Mouse (Mus musculus): ENCODE data around the gene Zfp513.

The Zfp513 gene

GRCm38 (mm10) chr5:31199893-31200292 lies 2.2 kb downstream of the Zfp513 start:
- DNase-seq (ENCODE audit: low spot score): no peak

GRCm38 (mm10) chr5:31199321-31199892 lies 2.7 kb downstream of the Zfp513 start:
- DNase-seq (ENCODE audit: low spot score): no peak

- no peak for DNase-seq (ENCODE audit: low spot score)
These were observed 3.3 kb downstream of the Zfp513 start for GRCm38 (mm10) chr5:31198616-31199320.

DNA sequence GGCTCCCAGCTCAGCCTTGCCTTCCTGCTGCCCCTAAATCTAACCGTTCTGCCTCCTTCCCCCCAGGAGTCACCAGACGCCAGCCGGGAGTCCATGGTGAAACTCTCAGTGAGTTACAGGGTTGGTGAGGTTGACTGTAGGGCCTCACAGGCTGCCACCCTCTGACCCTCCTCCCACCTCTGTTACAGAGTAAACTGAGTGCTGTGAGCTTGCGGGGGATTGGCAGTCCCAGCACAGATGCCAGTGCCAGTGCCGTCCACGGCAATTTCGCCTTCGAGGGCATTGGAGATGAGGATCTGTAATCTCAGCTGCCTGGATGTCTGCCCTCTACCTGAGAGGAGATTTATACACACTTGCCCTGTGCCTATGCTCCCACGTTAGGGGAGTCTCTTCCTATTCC lies 3.9 kb downstream of the Zfp513 start:
- no peak for DNase-seq (ENCODE audit: low spot score)

DNA sequence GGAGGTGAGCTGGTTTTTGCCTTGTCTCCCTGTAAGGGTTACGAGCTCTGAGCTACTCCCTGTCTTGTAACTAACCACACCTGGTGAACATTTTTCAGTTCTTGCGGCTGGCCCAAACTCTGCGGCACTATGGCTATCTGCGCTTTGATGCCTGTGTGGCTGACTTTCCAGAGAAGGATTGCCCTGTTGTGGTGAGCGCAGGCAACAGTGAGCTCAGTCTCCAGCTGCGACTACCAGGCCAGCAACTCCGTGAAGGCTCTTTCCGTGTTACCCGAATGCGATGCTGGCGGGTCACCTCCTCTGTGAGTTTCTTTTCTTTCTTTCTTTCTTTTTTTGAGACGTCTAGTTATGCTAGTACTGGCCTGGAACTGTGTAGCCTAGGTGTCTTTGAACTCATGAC lies 5.0 kb downstream of the Zfp513 start:
- DNase-seq (ENCODE audit: low spot score): no peak

GRCm38 (mm10) chr5:31196207-31196606 lies 5.9 kb downstream of the Zfp513 start:
- DNase-seq (ENCODE audit: low spot score): no peak

GRCm38 (mm10) chr5:31195671-31196070 lies 6.4 kb downstream of the Zfp513 start:
- no peak for DNase-seq (ENCODE audit: low spot score)

DNA sequence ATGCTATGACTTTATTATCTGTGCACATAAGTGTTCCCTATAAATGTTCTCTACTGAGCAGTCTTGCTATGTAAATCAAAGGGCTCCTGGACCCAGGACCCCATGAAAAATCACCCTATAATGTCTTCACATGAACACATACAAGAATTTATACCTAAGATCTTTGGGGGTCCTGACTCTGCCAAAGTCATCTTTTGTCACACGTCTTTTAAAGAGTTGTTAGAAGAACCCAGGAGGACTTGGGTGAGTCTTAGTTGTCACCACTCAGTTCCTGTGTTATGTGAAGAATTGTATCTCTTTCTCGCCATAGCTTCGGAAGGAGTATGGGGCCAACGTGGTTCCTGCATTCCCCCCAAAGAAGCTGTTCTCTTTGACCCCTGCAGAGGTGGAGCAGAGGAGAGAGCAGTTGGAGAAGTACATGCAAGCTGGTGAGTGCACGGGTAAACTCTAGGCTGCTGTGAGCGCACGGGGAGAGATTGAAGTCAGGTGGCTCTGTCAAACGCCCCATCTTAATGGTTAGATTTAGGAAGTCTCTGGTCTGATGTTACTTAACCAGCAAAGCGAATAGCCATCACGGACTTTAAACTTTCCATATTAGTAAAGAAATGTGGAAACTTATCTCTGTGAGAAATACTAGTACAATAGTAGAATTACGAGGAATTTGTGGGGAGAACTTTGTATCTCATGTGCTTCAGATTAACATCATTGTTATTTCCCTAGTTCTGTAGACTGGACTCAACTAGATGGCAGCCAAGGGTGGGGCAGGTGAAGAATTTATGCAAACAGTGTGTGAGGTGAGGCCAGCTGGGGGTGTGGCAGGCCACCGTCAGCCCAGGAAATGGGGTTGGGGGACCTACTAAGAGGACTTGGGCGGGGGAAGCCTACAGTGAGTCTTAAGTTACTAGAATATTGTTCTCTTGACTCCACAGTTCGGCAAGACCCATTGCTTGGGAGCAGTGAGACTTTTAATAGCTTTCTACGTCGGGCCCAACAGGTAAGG lies 7.3 kb downstream of the Zfp513 start:
- no peak for DNase-seq (ENCODE audit: low spot score)

DNA sequence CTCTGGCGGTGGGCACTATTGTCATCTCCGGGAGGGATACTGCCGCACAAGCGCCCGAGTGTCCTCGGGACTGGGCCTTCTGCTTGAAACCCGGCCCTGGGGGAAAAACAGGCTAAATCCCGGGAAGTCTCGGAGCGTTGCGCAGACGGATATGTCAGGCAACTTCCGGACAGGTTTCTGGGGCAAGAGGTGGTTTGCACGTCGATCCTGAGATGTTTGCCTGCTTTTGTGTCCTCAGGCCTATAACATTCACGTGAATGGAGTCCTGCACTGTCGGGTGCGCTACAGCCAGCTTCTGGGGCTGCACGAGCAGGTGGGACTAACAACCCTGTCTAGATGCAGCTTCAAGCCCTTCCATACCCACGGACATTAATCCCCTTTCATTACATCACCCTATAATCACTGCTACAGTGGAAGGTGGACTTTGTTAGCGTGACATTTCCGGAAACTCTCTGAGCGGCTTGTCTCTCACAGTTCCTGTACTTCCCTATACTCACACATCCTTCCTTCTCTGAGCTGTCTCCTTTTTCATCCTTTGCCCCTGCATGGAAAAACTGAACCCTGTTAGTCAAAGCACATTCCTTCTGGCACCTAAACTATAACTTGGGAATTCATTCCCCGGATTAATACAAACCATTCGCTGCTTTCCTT lies 8.3 kb downstream of the Zfp513 start:
- no peak for DNase-seq (ENCODE audit: low spot score)

DNA sequence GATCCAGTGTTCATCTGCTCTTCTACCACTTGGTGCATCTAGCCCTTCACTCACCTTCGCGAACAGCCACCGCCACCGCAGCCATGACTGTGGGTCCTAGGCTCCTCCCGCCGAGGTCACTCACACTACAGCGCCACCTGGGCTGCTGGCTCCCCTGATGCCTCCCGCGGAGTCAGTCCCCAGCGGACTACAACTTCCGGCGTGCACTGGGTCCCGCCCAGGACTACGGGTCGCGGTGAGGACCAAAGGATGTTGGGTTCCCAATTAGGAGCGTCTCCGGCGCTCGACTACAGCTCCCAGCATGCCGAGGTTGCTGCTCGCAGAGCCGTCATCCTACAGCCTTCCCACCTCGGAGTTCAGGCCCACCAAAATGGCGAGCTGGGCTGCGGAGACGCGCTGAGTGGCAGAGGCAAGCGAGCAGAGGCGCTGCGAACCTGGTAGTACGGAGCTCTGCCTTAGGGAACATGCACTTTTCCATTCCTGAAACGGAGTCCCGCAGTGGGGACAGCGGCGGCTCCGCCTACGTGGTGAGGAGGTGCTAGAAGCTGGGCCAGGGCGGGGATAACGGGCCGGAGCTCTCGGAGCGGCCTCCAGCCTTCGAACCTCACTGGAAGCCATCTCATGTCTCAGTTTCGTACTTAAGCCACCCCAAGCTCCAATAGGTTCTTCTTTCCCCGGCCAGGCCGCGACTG lies 9.0 kb downstream of the Zfp513 start, which contains the start of the genes Snx17 and Eif2b4:
Gene Snx17, plus strand, starts transcription at position 289 of the 692 bp plus-strand sequence.
Gene Eif2b4, minus strand, starts transcription at position 492 of the 692 bp plus-strand sequence.
- DNase-seq (ENCODE audit: low spot score): peak; percentile 98

DNA sequence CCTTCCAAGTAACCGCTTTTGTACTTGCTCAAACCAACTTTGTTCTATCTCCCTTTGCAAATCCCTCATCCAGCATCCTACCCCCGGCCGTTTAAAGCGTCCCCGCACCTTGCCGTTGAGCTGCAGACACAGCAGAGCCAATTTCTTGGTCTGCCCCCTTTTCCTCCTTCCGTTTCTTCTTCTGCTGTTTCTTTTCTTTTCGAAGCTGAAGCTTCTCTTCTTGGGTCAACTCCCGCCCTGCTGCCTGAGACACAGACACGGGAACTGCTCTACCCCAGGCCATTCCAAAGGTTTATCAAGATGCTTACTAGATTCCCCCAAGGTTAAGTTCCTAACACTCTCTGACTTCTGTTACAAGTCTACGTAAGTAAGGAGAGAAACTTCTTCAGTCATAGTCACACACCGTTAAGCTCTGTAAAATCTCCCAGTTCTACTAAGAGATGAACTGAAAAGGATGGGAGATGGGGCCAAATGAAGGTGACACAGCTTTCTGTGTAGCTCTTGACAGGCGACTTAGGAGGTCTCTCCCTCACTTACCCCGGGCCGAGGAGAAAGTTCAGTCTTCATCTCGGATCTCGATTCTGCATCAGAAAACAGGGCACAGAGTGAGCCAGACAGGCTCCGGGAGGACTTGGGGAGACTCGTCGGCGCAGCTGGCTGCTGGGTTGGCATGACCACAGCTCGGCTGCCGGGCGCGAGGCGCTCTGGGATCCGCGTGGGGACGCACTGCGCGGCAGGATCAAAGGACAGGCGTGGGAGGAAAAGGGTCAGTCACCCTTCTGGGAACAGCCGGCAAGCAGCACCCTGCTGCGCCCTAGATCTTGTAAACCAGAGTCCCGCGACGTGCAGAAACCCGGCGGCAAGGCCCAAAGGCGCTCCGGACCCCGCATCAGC lies 9.8 kb downstream of the Zfp513 start:
- DNase-seq (ENCODE audit: low spot score): peak; percentile 39

GRCm38 (mm10) chr5:31190201-31190600 lies 11.9 kb downstream of the Zfp513 start:
- DNase-seq (ENCODE audit: low spot score): no peak

DNA sequence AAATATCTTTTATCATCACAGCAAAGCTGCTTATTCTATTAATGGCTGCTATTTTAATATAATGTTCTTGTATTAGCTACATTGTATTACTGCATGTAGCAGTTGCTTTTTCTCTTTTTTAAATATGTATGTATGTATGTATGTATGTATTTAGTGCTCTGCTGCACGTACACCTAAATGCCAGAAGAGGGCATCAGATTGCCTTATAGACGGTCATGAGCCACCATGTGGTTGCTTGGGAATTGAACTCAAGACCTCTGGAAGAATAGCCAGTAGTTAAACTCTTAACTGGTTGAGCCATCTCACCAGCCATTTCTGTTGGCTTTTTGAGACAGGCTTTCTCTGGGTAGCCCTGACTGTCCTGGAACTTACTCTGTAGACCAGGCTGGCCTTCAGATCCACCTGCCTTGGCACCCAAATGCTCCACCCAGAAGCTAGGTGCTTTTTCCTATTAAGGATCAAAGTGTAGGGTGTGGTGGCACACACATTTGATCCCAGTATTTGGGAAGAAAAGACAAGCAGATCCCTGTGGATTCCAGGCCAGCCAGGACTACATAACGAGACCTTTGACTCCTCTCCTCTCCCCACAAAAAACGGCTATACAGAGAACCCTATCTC lies 13.8 kb downstream of the Zfp513 start:
- DNase-seq (ENCODE audit: low spot score): no peak

DNA sequence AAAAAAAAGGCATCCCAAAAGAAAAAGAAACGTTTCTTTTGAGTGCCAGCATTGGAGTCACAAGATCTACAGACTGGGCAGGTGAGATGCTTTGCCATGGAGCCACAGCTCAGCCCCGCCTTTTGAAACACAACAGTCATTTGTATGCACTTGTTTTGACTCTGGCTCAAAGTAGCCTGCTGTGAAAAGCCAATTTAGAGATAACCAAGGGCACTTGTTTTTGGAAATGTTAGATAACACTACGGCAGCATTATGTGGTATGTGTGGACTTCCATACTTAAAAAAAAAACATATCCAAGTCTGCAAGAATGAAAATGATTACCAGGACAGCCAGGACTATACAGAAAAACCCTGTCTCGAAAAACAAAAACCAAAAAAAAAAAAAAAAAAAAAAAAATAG lies 18.4 kb downstream of the Zfp513 start:
- DNase-seq (ENCODE audit: low spot score): no peak

DNA sequence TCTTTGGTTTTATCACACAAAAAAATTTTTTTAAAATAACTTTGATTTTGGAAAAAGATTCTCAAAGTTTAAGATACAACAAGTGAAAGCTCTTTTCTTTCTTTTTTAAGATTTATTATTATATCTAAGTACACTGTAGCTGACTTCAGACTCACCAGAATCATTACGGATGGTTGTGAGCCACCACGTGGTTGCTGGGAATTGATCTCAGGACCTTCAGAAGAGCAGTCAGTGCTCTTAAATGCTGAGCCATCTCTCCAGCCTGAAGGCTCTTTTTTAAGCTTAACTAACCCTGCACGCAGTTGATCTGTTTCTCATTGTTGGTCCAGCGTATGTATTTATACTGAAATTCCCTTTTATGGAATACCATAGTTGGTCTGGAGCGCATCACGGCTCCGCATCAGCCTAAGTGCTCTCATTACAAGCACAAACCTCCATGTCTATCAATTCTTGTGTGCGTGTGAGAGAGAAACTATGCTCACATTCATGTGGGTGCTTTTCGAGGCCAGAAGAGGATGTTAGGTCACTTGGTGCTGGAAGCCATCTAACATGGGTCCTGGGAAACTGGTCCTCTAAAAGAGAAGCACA lies 20.8 kb downstream of the Zfp513 start:
- DNase-seq (ENCODE audit: low spot score): no peak

DNA sequence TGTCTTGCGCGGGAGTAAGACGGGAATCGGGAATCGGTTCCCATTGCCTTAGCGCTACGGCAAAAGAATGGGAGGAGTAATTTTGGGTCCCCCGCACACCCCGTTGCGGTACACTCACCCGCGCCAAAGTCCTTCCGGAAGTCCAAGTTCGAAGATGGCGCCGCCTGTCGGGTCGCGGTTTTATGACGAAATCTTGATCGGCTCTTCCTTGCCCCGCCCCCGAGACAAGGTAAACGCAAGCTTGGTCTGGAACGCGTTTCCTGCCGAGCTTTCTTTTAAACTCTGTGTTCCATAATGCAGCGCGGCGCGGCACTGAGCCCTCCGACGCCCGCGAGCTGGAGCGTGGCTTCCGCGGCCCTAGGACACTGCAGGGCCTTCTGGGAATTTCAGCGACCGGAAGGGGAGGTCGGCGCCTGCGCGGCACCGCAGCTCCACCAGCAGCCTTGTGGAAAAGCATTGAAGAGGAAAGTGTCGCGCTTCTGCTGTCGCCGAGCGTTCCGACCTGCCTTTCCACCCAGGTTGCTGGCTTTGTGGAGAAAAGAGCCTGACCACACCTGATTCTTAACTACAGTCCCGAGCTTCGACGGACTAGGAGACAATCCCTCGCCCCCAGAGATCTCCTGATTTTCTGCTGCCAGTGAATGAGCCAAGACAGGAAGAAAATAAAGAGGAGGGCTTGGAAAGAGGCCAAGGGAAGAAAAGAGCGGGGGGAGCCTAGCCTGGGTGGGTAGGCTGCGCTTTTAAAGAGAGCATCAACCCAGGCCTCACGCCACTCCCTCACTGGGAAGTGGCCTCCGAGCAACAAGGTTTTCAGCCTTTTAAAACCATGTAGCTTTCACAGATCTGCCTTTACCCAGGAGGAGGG lies 22.1 kb downstream of the Zfp513 start, which contains the start of the genes Gm29609 and Gtf3c2:
Gene Gm29609, minus strand, starts transcription at position 146 of the 865 bp plus-strand sequence.
Gene Gtf3c2, minus strand, starts transcription at position 379 of the 865 bp plus-strand sequence.
- peak; percentile 80 for DNase-seq (ENCODE audit: low spot score)

GRCm38 (mm10) chr5:31179301-31179765 lies 22.8 kb downstream of the Zfp513 start:
- no peak for DNase-seq (ENCODE audit: low spot score)

GRCm38 (mm10) chr5:31168630-31169029 lies 33.5 kb downstream of the Zfp513 start:
- DNase-seq (ENCODE audit: low spot score): no peak

All from urinary bladder, postnatal 10 days (tissue).